Mouse (Mus musculus) hindbrain, embryonic 11.5 days (tissue): ENCODE results near the gene Cacna1d. TPM values are rescaled to one million over a fixed set of nuclear protein-coding genes. Genes with fewer than 3 reads are reported as not detected.

Experiments
- ATAC-seq: fragments of 200-750 bp; cut with Nextera tagmentation; 2 replicates; pipeline ENCODE4 v1.8.0; 2017; ENCODE audit warnings: mild to moderate bottlenecking, moderate TSS enrichment, moderate library complexity; ENCODE audit not compliant: low FRiP score
- DNase-seq: peaks from one replicate; pipeline ENCODE4 v3.0.0-alpha.2; 2015; ENCODE audit warnings: low spot score
- H3K27ac ChIP-seq: fragments of 300-500 bp; sonication (generic); 2 replicates; pipeline ENCODE4 v1.5.1; 2014; ENCODE audit warnings: mild to moderate bottlenecking, low read depth, low read length
- H3K27me3 ChIP-seq: fragments of 300-500 bp; sonication (generic); 2 replicates; pipeline ENCODE4 v1.6.1; 2014; ENCODE audit warnings: mild to moderate bottlenecking, low read length, moderate library complexity, mixed read lengths; ENCODE audit not compliant: control insufficient read depth, insufficient read depth
- H3K36me3 ChIP-seq: fragments of 300-500 bp; sonication (generic); 2 replicates; pipeline ENCODE4 v1.6.1; 2014; ENCODE audit warnings: mild to moderate bottlenecking, low read length, moderate library complexity, mixed read lengths; ENCODE audit not compliant: control insufficient read depth, insufficient read depth
- H3K4me1 ChIP-seq: fragments of 300-500 bp; sonication (generic); replicated peaks from 2 replicates; pipeline ENCODE4 v1.6.1; 2014; ENCODE audit warnings: low read length, mixed read lengths; ENCODE audit not compliant: control insufficient read depth, insufficient read depth
- H3K4me2 ChIP-seq: fragments of 300-500 bp; sonication (generic); replicated peaks from 2 replicates; pipeline ENCODE4 v1.6.1; 2014; ENCODE audit warnings: mild to moderate bottlenecking, low read depth, low read length
- H3K4me3 ChIP-seq: fragments of 300-500 bp; sonication (generic); 2 replicates; pipeline ENCODE4 v1.5.1; 2014; ENCODE audit warnings: low read depth, low read length
- H3K9ac ChIP-seq: fragments of 300-500 bp; sonication (generic); 2 replicates; pipeline ENCODE4 v1.6.1; 2014; ENCODE audit warnings: low read depth, low read length
- H3K9me3 ChIP-seq: fragments of 300-500 bp; sonication (generic); 2 replicates; pipeline ENCODE4 v1.6.1; 2016; ENCODE audit warnings: low read length; ENCODE audit not compliant: control insufficient read depth
- WGBS: fragments of 180-500 bp; shearing (Covaris S2); extraction: QIAGEN DNeasy Blood & Tissue Kit; methylation state at CpG from one replicate; pipeline ENCODE4 v1.1.7; 2014; 5-methylcytosine and 5-hydroxymethylcytosine counted together
- polyA plus RNA-seq: library from polyadenylated mRNA; unstranded; fragments of >200 nt; fragmentation: Nextera tagmentation; extraction: Ambion mirVana; gene quantifications from 2 replicates; pipeline ENCODE4 v1.2.1, GENCODE M21; 2014

The Cacna1d gene
- polyA plus RNA-seq, 1 experiment from 2014 or later: 2.9 TPM

DNA sequence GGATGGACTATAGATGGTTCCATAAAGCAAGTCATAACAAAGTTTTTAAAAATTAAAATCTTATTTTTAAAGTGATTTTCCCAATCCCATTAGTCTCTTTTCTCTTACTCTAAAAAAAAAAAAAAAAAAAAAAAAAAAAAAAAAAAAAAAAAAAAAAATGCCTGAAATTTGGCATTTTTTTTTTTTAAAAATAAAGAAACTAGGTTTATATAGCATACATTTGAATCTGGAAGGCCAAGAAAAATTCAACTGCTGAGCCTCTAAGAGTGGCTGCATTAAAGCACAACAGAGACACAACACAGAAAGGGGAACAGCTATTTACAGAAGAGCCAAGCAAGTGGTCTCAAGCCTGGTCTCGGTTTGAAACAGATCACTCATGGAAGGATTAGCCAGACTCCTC lies 112.9 kb downstream of the Cacna1d start:
- 81% methylated on average over 1 of the region's 1 CpGs for WGBS

DNA sequence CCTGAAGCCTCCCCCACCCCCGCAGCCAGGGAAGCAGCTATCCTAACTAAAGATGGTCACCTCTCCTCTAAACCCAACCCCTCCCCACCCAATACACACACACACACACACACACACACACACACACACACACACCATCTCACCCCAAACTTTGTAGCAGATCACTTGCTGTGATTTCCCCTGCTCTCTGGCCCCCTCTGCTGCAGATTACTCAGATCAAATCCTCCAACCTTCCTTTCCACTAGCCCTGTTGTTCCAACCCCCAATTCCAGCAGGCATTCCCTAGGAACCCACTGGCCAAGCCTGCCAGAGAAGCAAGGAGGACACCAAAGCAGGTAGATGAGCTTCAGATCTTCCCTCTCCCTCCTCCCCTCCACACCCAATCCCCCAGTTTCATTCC lies 118.4 kb downstream of the Cacna1d start:
- ATAC-seq: no peak
- Histone ChIP-seq H3K4me2 (no peak overlapping the region), H3K9me3 (no peaks in the 10 kb centered on the region), H3K27ac (no peak overlapping the region), H3K4me3 (no peak overlapping the region), H3K36me3 (no peaks in the 10 kb centered on the region), H3K27me3 (no peaks in the 10 kb centered on the region), H3K9ac (no peak overlapping the region), H3K4me1 (no peaks in the 10 kb centered on the region)
- WGBS: 19% methylated on average over 1 of the region's 1 CpGs
- no peak for DNase-seq

More for the DNA sequence above, 112.9 kb downstream of the Cacna1d start:
- no peak overlapping the region for H3K4me3 ChIP-seq
- H3K9me3 ChIP-seq: no peaks in the 10 kb centered on the region
- H3K4me2 ChIP-seq: no peak overlapping the region
- H3K9ac ChIP-seq: no peak overlapping the region
- no peak for ATAC-seq
- DNase-seq: no peak
- no peaks in the 10 kb centered on the region for H3K36me3 ChIP-seq
- no peaks in the 10 kb centered on the region for H3K4me1 ChIP-seq
- no peak overlapping the region for H3K27ac ChIP-seq
- no peaks in the 10 kb centered on the region for H3K27me3 ChIP-seq

DNA sequence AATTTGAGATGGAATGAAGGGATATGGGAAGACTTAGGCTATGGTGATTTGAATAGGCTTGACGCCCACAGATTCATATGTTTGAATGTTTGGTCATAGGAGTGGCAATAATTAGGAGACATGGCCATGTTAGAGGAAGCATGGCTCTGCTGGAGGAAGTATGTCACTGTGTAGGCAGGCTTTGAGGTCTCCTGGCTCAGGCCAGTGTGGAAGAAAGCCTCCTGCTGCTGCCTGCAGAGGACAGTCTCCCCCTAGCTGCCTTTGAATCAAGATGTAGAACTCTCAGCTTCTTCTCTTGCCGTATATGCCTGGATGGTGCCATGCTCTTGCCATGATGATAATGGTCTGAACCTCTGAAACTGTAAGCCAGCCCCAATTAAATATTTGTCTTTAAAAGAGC lies 120.2 kb downstream of the Cacna1d start:
- WGBS: 78% methylated on average over 2 of the region's 2 CpGs
- Histone ChIP-seq H3K27me3 (no peaks in the 10 kb centered on the region), H3K9me3 (no peaks in the 10 kb centered on the region), H3K4me1 (no peaks in the 10 kb centered on the region), H3K4me2 (no peak overlapping the region), H3K27ac (no peak overlapping the region), H3K36me3 (no peaks in the 10 kb centered on the region), H3K4me3 (no peak overlapping the region), H3K9ac (no peak overlapping the region)
- no peak for DNase-seq
- ATAC-seq: no peak

DNA sequence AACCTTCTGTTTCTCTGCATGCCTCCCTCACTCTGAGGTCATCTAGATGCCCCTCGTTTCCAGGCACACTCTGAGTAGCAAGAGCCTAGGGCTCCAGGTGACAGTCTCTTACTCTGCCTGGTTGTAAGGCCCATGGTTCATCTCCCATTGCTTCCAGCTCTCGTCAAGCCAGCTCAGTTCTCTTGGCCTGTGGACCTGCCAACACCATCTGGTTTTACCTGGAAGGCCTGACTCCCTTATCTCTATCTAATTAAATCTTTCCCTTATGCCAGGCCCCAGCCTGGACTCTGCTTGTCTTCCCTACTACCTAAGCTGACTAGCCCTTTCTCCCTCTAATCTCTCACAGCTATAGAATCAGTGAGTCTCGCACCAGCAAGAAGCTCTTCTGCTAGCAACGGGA lies 124.2 kb downstream of the Cacna1d start:
- no peaks in the 10 kb centered on the region for H3K9me3 ChIP-seq
- H3K4me1 ChIP-seq: no peaks in the 10 kb centered on the region
- 86% methylated on average over 4 of the region's 4 CpGs for WGBS
- no peaks in the 10 kb centered on the region for H3K36me3 ChIP-seq
- H3K27ac ChIP-seq: no peak overlapping the region
- no peak overlapping the region for H3K4me2 ChIP-seq
- no peak for DNase-seq
- no peak overlapping the region for H3K9ac ChIP-seq
- no peak overlapping the region for H3K4me3 ChIP-seq
- no peak for ATAC-seq
- H3K27me3 ChIP-seq: no peaks in the 10 kb centered on the region

DNA sequence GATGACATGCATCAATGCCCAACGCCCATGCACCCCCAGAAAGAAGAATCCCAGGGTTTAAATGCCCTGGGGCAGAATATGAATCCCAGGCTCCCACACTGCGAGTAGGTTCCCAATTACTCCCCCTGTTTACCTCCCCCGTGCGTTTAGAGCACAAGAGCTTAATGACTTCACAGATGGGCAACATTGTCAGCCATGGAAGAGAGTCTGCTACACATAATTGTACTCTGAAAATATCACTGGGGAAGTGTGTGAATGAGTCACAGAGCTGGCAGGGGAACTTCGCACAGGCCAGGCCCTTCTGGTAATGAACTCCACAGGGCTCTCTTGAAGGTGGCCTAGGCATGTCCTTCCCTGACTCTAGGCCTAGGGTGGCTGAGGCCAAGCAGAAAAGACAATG lies 125.4 kb downstream of the Cacna1d start:
- Histone ChIP-seq H3K36me3 (no peaks in the 10 kb centered on the region), H3K4me3 (no peak overlapping the region), H3K27ac (no peak overlapping the region), H3K9ac (no peak overlapping the region), H3K27me3 (no peaks in the 10 kb centered on the region), H3K9me3 (no peaks in the 10 kb centered on the region), H3K4me2 (no peak overlapping the region), H3K4me1 (no peaks in the 10 kb centered on the region)
- WGBS: 78% methylated on average over 5 of the region's 5 CpGs
- no peak for DNase-seq
- ATAC-seq: no peak

DNA sequence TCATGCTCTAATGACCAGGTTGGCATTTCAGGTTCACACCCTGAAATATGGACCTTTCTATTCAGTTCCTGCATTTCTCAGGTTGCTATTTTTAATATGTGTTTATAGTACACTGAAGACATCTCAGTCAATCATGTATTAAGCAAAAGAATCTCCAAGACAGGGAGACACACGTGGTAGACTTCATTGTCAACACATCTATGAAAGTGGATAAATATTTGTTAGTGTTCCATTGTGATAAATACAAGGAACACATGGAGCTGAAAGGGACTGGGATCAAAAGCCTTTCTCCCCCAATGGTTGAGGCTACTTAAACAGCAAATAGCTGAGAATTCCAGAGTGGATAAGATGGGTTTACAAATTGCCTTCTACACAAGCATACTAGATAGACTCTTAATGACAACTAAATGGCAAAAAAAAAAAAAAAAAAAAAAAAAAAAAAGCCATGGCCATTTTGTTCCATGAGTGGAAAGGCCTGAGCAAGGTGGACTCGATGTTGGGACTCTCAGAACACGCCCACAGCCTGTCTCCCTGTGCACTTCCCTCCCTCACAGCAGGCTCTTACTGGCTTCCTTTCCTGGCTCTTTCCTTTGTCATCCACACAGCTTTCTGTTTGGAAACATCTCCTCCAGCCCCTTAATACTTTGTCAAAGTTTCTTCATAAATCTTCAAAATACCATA lies 127.6 kb downstream of the Cacna1d start:
- no peak overlapping the region for H3K27ac ChIP-seq
- no peaks in the 10 kb centered on the region for H3K36me3 ChIP-seq
- H3K4me2 ChIP-seq: no peak overlapping the region
- no peak overlapping the region for H3K9ac ChIP-seq
- no peak for DNase-seq
- no peak overlapping the region for H3K4me3 ChIP-seq
- H3K27me3 ChIP-seq: no peaks in the 10 kb centered on the region
- no peaks in the 10 kb centered on the region for H3K9me3 ChIP-seq
- no peak for ATAC-seq
- no peaks in the 10 kb centered on the region for H3K4me1 ChIP-seq
- WGBS: 70% methylated on average over 3 of the region's 3 CpGs

DNA sequence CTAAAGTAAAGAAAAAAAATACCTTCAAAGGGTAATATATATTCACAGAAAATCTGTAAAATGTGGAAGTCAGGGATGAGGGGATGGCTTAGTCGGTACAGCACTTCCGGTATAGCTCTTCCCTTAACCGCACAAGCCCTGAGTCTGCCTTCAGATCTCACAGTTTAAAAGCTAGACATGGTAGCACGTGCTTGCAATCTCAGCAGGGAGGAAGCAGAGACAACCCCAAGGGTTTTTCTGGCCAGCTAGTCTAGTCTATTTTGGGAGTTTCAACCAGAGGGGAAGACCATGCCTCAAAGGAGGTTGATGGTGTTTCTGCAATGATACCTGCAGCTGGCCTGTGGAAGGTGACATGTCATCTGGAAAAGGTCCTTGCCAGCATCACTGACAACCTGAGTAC lies 128.9 kb downstream of the Cacna1d start:
- H3K4me3 ChIP-seq: no peak overlapping the region
- no peaks in the 10 kb centered on the region for H3K4me1 ChIP-seq
- H3K27me3 ChIP-seq: no peaks in the 10 kb centered on the region
- no peaks in the 10 kb centered on the region for H3K9me3 ChIP-seq
- H3K9ac ChIP-seq: no peak overlapping the region
- 93% methylated on average over 4 of the region's 4 CpGs for WGBS
- DNase-seq (no peak), ATAC-seq (no peak)
- no peaks in the 10 kb centered on the region for H3K36me3 ChIP-seq
- no peak overlapping the region for H3K27ac ChIP-seq
- H3K4me2 ChIP-seq: no peak overlapping the region

DNA sequence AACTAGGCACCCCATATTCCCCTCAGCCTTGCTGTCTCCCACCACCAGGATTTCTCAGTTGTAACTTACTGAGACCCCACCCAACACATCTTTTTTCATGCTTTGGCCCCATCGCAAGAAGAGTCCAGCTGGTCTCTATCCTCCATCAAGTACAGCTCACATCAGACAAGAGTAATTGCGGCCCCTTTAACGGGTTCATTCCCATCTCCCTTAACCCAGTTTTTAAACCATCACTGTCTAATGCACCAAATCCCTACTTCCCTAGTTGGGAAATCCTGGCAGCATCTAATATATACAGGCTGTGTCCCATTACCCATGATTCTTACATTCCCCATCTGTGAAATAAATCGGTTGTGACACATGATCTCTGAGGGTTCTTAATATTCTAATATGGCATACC lies 130.8 kb downstream of the Cacna1d start:
- DNase-seq: no peak
- WGBS: 83% methylated on average over 4 of the region's 4 CpGs
- H3K9me3 ChIP-seq: no peaks in the 10 kb centered on the region
- ATAC-seq: no peak
- H3K4me3 ChIP-seq: no peak overlapping the region
- H3K4me1 ChIP-seq: no peaks in the 10 kb centered on the region
- peaks cover 2% of the 10 kb centered on the region; the same call in 1 of the 2 replicates for H3K27me3 ChIP-seq
- H3K36me3 ChIP-seq: no peaks in the 10 kb centered on the region
- H3K27ac ChIP-seq: no peak overlapping the region
- H3K9ac ChIP-seq: no peak overlapping the region
- no peak overlapping the region for H3K4me2 ChIP-seq

DNA sequence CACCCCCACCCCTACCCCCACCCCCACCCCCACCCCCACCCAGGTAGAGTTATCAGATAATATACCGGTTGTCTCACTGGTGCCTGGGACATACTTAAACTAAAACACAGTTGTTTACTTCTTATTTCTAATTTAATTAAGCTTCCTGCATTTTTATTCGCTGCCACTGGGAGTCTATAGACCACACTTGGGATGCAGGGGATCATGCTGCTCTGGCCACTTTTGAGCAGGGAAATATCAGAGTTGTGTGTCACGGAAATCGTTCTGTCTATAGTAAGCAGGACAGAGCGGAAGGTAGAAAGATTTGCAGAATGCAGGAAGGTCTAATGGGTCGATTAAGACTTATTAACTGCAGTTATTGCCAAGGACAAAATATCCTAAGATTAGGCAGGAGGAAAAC lies 131.3 kb downstream of the Cacna1d start:
- no peaks in the 10 kb centered on the region for H3K9me3 ChIP-seq
- H3K27me3 ChIP-seq: peaks cover 3% of the 10 kb centered on the region; the same call in 1 of the 2 replicates
- H3K9ac ChIP-seq: no peak overlapping the region
- H3K4me2 ChIP-seq: no peak overlapping the region
- no peak overlapping the region for H3K4me3 ChIP-seq
- 86% methylated on average over 6 of the region's 6 CpGs for WGBS
- H3K36me3 ChIP-seq: no peaks in the 10 kb centered on the region
- H3K27ac ChIP-seq: no peak overlapping the region
- ATAC-seq (no peak), DNase-seq (no peak)
- H3K4me1 ChIP-seq: no peaks in the 10 kb centered on the region
